Mouse (Mus musculus) forebrain, embryonic 13.5 days (tissue): ENCODE measurements around the gene Grik4. TPM values are rescaled to one million over a fixed set of nuclear protein-coding genes. Genes with fewer than 3 reads are reported as not detected.

Experiments
- ATAC-seq: fragments of 200-750 bp; cut with Nextera tagmentation; 2 replicates; pipeline ENCODE4 v1.8.0; 2017
- H3K27ac ChIP-seq: fragments of 300-500 bp; sonication (generic); 2 replicates; pipeline ENCODE4 v1.5.1; 2015; ENCODE audit warnings: inconsistent platforms, mild to moderate bottlenecking, moderate library complexity
- H3K27me3 ChIP-seq: fragments of 300-500 bp; sonication (generic); 2 replicates; pipeline ENCODE4 v1.6.1; 2015; ENCODE audit warnings: mild to moderate bottlenecking, inconsistent platforms
- H3K36me3 ChIP-seq: fragments of 300-500 bp; sonication (generic); 2 replicates; pipeline ENCODE4 v1.6.1; 2015; ENCODE audit warnings: mild to moderate bottlenecking, inconsistent platforms; ENCODE audit not compliant: poor library complexity, severe bottlenecking
- H3K4me1 ChIP-seq: fragments of 300-500 bp; sonication (generic); 2 replicates; pipeline ENCODE4 v1.6.1; 2015; ENCODE audit warnings: inconsistent platforms
- H3K4me2 ChIP-seq: fragments of 300-500 bp; sonication (generic); 2 replicates; pipeline ENCODE4 v1.6.1; 2015; ENCODE audit warnings: inconsistent platforms, mild to moderate bottlenecking, moderate library complexity
- H3K4me3 ChIP-seq: fragments of 300-500 bp; sonication (generic); 2 replicates; pipeline ENCODE4 v1.5.1; 2015; ENCODE audit warnings: mild to moderate bottlenecking, inconsistent platforms
- H3K9ac ChIP-seq: fragments of 300-500 bp; sonication (generic); 2 replicates; pipeline ENCODE4 v1.6.1; 2015; ENCODE audit warnings: mild to moderate bottlenecking, inconsistent platforms
- H3K9me3 ChIP-seq: fragments of 300-500 bp; sonication (generic); replicated peaks from 2 replicates; pipeline ENCODE4 v1.6.1; 2016; ENCODE audit warnings: inconsistent platforms
- WGBS: fragments of 180-500 bp; shearing (Covaris S2); methylation state at CpG from one replicate; pipeline ENCODE4 v1.1.7; 2015; 5-methylcytosine and 5-hydroxymethylcytosine counted together
- polyA plus RNA-seq: library from polyadenylated mRNA; unstranded; fragments of >200 nt; fragmentation: Nextera tagmentation; extraction: Ambion mirVana; gene quantifications from 2 replicates; pipeline ENCODE4 v1.2.1, GENCODE M21; 2015

Grik4 gene
- polyA plus RNA-seq, 1 experiment from 2014 or later, result 2.4 TPM

GRCm38 (mm10) chr9:42578106-42578505 is 366.2 kb downstream of the Grik4 start:
- no peak for ATAC-seq
- H3K36me3 ChIP-seq, result no peaks in the 10 kb centered on the region
- H3K4me2 ChIP-seq, result no peak overlapping the region
- peaks cover 10% of the 10 kb centered on the region for H3K4me1 ChIP-seq
- no peak overlapping the region for H3K27ac ChIP-seq
- WGBS, result 86% methylated on average over 7 of the region's 7 CpGs
- no peak overlapping the region for H3K4me3 ChIP-seq
- no peak overlapping the region for H3K9ac ChIP-seq
- no peaks in the 10 kb centered on the region for H3K9me3 ChIP-seq
- H3K27me3 ChIP-seq, result no peaks in the 10 kb centered on the region

- 0 out of 2 replicates have a peak overlapping the region, but pooled peaks have one; percentile 19 for H3K9ac ChIP-seq
- H3K27ac ChIP-seq, result peak overlapping the region; percentile 41; the same call in 1 of the 2 replicates
- H3K4me3 ChIP-seq, result peak overlapping the region; percentile 2; the same call in 1 of the 2 replicates
- no peaks in the 10 kb centered on the region for H3K9me3 ChIP-seq
- peak; percentile 57 for ATAC-seq
- H3K36me3 ChIP-seq, result no peaks in the 10 kb centered on the region
- H3K27me3 ChIP-seq, result no peaks in the 10 kb centered on the region
- peaks cover 26% of the 10 kb centered on the region for H3K4me1 ChIP-seq
- 32% methylated on average over 14 of the region's 14 CpGs for whole genome bisulfite sequencing
- H3K4me2 ChIP-seq, result peak overlapping the region; percentile 49
Observed at GRCm38 (mm10) chr9:42573616-42574350, 370.5 kb downstream of the Grik4 start.

- Histone ChIP-seq H3K36me3 (no peaks in the 10 kb centered on the region), H3K27ac (peak overlapping the region; percentile 41; the same call in 1 of the 2 replicates), H3K4me1 (peaks cover 26% of the 10 kb centered on the region), H3K4me3 (peak overlapping the region; percentile 2; the same call in 1 of the 2 replicates), H3K4me2 (peak overlapping the region; percentile 49), H3K9ac (0 out of 2 replicates have a peak overlapping the region, but pooled peaks have one; percentile 19), H3K9me3 (no peaks in the 10 kb centered on the region), H3K27me3 (no peaks in the 10 kb centered on the region)
- 6% methylated on average over 6 of the region's 6 CpGs for WGBS
- ATAC-seq, result peak; percentile 84
Observed at GRCm38 (mm10) chr9:42573180-42573579, 371.1 kb downstream of the Grik4 start.

- Histone ChIP-seq H3K27me3 (no peaks in the 10 kb centered on the region), H3K4me3 (no peak overlapping the region), H3K9ac (no peak overlapping the region), H3K27ac (no peak overlapping the region), H3K4me1 (peaks cover 10% of the 10 kb centered on the region), H3K4me2 (no peak overlapping the region), H3K9me3 (no peaks in the 10 kb centered on the region), H3K36me3 (no peaks in the 10 kb centered on the region)
- WGBS, result 86% methylated on average over 4 of the region's 4 CpGs
- ATAC-seq, result no peak
Observed at GRCm38 (mm10) chr9:42565921-42566320, 378.4 kb downstream of the Grik4 start.

- WGBS, result 100% methylated on average over 1 of the region's 1 CpGs
- no peak for ATAC-seq
Observed at GRCm38 (mm10) chr9:42555186-42555585, 389.1 kb downstream of the Grik4 start.

GRCm38 (mm10) chr9:42550116-42550515 is 394.2 kb downstream of the Grik4 start:
- ATAC-seq, result peak; percentile 80
- H3K4me2 ChIP-seq, result no peak overlapping the region
- H3K4me1 ChIP-seq, result peaks cover 13% of the 10 kb centered on the region
- no peaks in the 10 kb centered on the region for H3K36me3 ChIP-seq
- H3K4me3 ChIP-seq, result no peak overlapping the region
- 14% methylated on average over 13 of the region's 13 CpGs for WGBS
- H3K9me3 ChIP-seq, result no peaks in the 10 kb centered on the region
- no peak overlapping the region for H3K9ac ChIP-seq
- no peaks in the 10 kb centered on the region for H3K27me3 ChIP-seq
- H3K27ac ChIP-seq, result no peak overlapping the region

More at GRCm38 (mm10) chr9:42555186-42555585, 389.1 kb downstream of the Grik4 start:
- no peak overlapping the region for H3K27ac ChIP-seq
- no peaks in the 10 kb centered on the region for H3K27me3 ChIP-seq
- H3K4me1 ChIP-seq, result peaks cover 5% of the 10 kb centered on the region; the same call in 1 of the 2 replicates
- H3K9ac ChIP-seq, result no peak overlapping the region
- H3K36me3 ChIP-seq, result no peaks in the 10 kb centered on the region
- no peaks in the 10 kb centered on the region for H3K9me3 ChIP-seq
- H3K4me3 ChIP-seq, result no peak overlapping the region
- no peak overlapping the region for H3K4me2 ChIP-seq

GRCm38 (mm10) chr9:42548981-42549380 is 395.3 kb downstream of the Grik4 start:
- Histone ChIP-seq H3K4me3 (no peak overlapping the region), H3K36me3 (no peaks in the 10 kb centered on the region), H3K4me1 (peaks cover 13% of the 10 kb centered on the region), H3K9ac (no peak overlapping the region), H3K27ac (no peak overlapping the region), H3K4me2 (no peak overlapping the region), H3K27me3 (no peaks in the 10 kb centered on the region), H3K9me3 (no peaks in the 10 kb centered on the region)
- ATAC-seq, result peak; percentile 41; the same call in 1 of the 2 replicates
- WGBS, result 71% methylated on average over 7 of the region's 7 CpGs

- Histone ChIP-seq H3K27me3 (no peaks in the 10 kb centered on the region), H3K4me2 (no peak overlapping the region), H3K9me3 (no peaks in the 10 kb centered on the region), H3K9ac (no peak overlapping the region), H3K4me1 (peaks cover 6% of the 10 kb centered on the region; the same call in 1 of the 2 replicates), H3K27ac (no peak overlapping the region), H3K4me3 (no peak overlapping the region), H3K36me3 (no peaks in the 10 kb centered on the region)
- ATAC-seq, result no peak
- 72% methylated on average over 10 of the region's 10 CpGs for WGBS
Observed at GRCm38 (mm10) chr9:42544521-42544920, 399.8 kb downstream of the Grik4 start.

- H3K9ac ChIP-seq, result no peak overlapping the region
- H3K4me2 ChIP-seq, result peak overlapping the region; percentile 2; the same call in 1 of the 2 replicates
- peaks cover 29% of the 10 kb centered on the region for H3K4me1 ChIP-seq
- WGBS, result 69% methylated on average over 8 of the region's 8 CpGs
- no peak overlapping the region for H3K27ac ChIP-seq
- H3K36me3 ChIP-seq, result no peaks in the 10 kb centered on the region
- H3K4me3 ChIP-seq, result no peak overlapping the region
- H3K27me3 ChIP-seq, result no peaks in the 10 kb centered on the region
- ATAC-seq, result no peak
- H3K9me3 ChIP-seq, result no peaks in the 10 kb centered on the region
Observed at GRCm38 (mm10) chr9:42533491-42533890, 410.8 kb downstream of the Grik4 start.

- Histone ChIP-seq H3K9ac (no peak overlapping the region), H3K36me3 (no peaks in the 10 kb centered on the region), H3K4me1 (peaks cover 29% of the 10 kb centered on the region), H3K9me3 (no peaks in the 10 kb centered on the region), H3K4me2 (peak overlapping the region; percentile 2; the same call in 1 of the 2 replicates), H3K27ac (no peak overlapping the region), H3K27me3 (no peaks in the 10 kb centered on the region), H3K4me3 (no peak overlapping the region)
- ATAC-seq, result peak; percentile 28; the same call in 1 of the 2 replicates
- WGBS, result 2% methylated on average over 6 of the region's 6 CpGs
Observed at GRCm38 (mm10) chr9:42533041-42533440, 411.3 kb downstream of the Grik4 start.

GRCm38 (mm10) chr9:42531951-42532350 is 412.3 kb downstream of the Grik4 start:
- no peak overlapping the region for H3K4me2 ChIP-seq
- H3K4me1 ChIP-seq, result peaks cover 29% of the 10 kb centered on the region
- 50% methylated on average over 3 of the region's 3 CpGs for WGBS
- H3K9ac ChIP-seq, result no peak overlapping the region
- H3K27ac ChIP-seq, result no peak overlapping the region
- no peaks in the 10 kb centered on the region for H3K9me3 ChIP-seq
- no peak overlapping the region for H3K4me3 ChIP-seq
- ATAC-seq, result no peak
- no peaks in the 10 kb centered on the region for H3K27me3 ChIP-seq
- H3K36me3 ChIP-seq, result no peaks in the 10 kb centered on the region

GRCm38 (mm10) chr9:42530221-42531152 is 413.8 kb downstream of the Grik4 start:
- Histone ChIP-seq H3K36me3 (no peaks in the 10 kb centered on the region), H3K4me2 (no peak overlapping the region), H3K27ac (peak overlapping the region; percentile 91), H3K9ac (no peak overlapping the region), H3K4me1 (peaks cover 29% of the 10 kb centered on the region), H3K9me3 (no peaks in the 10 kb centered on the region), H3K27me3 (no peaks in the 10 kb centered on the region), H3K4me3 (no peak overlapping the region)
- WGBS, result 66% methylated on average over 7 of the region's 7 CpGs
- ATAC-seq, result peak; percentile 85
